Mouse (Mus musculus) cerebellum, adult 18-20 months (tissue): ENCODE data around the gene Fgfr2.

ENCODE experiments used
- DNase-seq, 2 experiments: peaks; one replicate each; pipeline ENCODE4 v3.0.0; 2021

Fgfr2 gene

DNA sequence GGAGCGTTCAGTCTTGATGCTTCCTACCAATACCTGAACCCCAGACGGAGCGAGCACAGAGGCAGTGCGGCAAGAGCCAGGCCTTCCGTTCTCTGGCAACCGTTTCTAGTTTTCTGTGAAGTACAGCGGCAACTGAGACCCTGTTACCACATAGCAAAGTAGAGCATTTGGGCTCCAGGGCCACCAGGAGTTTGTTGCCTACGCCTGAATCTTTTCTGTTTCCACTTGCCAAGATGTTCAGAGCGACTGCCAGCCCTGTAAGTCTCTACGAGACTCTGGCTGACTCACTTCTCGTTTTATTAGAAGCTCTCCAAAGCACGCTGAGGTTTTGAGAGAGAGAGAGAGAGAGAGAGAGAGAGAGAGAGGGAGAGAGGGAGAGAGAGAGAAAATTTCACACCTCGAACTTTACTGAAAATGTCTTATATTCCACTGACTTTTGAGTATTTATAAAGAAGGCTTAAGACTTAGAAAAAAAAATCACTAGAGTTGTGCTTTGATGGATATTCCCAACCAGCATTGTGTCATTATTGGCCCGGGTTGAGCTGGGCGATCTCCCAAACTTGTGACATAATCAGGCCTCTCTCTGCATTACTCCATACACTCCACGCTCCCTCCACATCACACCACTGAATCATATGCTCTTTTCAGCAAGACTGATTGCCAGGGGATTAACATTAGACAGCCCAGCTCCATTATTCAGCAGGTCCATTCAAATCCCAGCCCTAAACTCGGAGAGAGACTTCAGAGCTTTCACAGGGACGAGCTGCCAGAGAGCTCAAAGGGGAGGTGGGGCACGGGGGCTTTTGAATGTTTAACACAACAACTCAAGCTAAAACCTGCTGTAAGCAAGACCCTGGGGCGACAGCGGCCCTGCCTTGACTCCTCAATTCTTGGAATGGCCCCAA lies 2907.6 kb downstream of the Fgfr2 start:
- DNase-seq: peak; percentile 11 to 14

DNA sequence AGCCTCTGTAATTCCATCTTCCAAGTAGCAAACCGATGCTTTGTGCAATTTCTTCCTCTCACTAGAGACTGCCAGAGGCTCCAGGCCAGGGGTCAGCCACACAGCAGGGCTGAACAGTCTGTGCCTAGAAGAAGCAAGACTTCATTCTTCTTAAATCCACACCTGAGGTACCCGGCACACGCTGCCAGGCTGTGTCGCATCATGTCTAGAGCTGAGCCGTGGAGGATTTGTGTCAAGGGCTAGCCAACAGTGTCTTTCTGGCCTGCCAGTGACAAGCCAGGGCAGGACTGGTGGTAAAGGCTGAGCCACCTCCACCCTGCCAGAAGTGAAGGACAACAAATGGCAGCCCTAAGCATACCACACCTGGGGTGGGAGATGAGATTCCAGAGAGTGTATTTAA lies 2910.0 kb downstream of the Fgfr2 start:
- DNase-seq: no peak

DNA sequence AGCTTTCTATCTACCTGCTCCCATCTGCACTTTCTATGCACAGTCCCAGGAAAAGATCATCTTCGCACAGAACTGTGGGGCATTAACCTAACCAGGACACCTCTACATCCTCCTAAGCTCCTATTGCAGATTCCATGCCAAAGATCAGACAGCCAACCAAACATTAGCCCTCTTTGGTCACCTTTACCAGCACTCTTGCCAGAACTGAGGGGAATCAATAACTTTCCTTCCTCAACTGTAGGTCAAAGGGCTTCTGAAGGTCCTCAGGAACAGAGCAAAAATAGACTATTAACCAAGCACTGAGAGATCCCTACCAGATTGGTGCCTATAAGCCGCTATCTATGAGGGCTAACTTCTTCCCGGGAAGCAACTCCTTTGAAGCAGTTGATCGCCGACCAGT lies 2911.7 kb downstream of the Fgfr2 start:
- no peak for DNase-seq

DNA sequence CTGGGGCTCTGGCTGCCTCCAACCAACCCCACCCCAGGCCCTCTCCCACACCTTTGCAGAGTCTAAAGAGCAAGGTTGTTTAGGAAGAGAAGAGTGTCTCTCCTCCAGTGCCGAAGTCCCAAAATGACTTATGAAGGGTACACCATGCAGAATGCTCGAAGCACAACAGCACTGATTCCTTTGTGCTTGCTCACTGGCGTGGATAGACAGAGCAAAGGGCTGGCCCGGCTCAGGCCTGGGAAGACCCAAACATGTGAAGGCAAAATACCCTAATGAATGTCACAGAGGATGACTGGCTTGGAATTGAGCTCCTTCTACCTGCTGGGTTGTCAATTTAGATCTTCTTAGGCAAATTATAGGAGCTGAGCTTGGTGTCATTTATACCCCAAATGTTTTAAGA lies 2914.5 kb downstream of the Fgfr2 start:
- DNase-seq: no peak

- no peak for DNase-seq
Measured at GRCm38 (mm10) chr7:130206181-130206582, 2917.0 kb downstream of the Fgfr2 start.

DNA sequence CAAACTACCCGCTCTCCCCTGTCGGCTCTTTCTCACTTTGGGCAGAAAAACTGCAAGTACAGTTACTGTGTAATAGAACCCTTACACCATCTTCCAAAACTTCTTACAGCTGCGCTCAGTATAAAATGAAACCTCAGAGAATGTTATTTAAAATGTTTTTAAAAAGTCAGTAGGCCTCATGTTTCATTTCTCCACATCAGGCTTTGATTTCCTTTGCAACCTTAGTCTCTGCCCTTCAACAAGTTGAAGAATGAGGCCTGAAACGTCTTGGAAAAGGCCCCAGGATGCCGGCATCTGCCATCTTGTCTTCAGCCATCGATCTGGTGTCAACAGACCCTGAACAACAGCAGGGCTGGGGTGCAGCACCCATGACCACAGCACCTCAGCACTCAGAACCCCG lies 2918.0 kb downstream of the Fgfr2 start:
- no peak for DNase-seq

- no peak for DNase-seq
Measured at GRCm38 (mm10) chr7:130201020-130201419, 2922.1 kb downstream of the Fgfr2 start.

- no peak for DNase-seq
Measured at GRCm38 (mm10) chr7:130199951-130200350, 2923.2 kb downstream of the Fgfr2 start.

- DNase-seq: no peak
Measured at GRCm38 (mm10) chr7:130199317-130199716, 2923.8 kb downstream of the Fgfr2 start.

GRCm38 (mm10) chr7:130195081-130195480 lies 2928.1 kb downstream of the Fgfr2 start:
- DNase-seq: no peak

- DNase-seq: no peak
Measured at GRCm38 (mm10) chr7:130190329-130190975, 2932.7 kb downstream of the Fgfr2 start.

DNA sequence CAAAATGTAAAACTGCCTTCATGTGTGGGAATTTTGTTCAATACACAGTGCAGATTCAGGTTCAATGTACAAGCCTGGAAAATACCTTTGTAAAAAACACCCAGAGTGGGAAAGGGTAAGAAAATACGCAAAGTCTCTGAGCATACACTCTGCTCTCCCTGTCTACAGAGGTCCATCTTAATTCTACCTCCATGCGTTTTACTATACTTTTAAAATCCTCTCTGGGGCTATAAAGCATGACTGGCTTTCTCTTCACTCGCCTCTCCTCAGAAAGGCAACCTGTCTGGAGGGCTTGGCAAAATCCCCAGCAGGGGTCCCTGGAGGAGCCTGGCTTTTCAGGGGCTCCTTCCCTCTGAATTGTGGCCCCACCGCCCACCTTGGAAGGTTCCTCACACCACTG lies 2933.2 kb downstream of the Fgfr2 start:
- DNase-seq: no peak

GRCm38 (mm10) chr7:130188108-130188507 lies 2935.0 kb downstream of the Fgfr2 start:
- DNase-seq: no peak

DNA sequence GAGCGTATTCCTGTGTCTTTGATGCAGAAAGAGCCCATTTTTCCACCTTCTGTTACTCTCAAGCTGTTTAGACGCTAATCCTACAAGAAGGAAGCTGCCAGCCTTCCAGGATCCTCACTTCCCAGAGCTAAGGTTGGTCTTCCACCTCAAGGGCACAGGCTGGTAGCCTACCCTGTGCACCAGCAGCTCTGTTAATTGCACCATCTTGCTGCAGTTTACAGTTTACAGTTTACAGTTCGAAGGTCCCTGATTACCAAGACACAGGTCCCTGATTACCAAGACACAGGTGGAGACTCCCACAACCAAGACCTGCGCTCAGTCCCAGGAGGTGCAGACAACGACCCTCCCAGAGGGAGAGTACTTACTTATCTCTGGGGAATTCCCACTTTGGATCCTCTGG lies 2938.3 kb downstream of the Fgfr2 start:
- no peak for DNase-seq

DNA sequence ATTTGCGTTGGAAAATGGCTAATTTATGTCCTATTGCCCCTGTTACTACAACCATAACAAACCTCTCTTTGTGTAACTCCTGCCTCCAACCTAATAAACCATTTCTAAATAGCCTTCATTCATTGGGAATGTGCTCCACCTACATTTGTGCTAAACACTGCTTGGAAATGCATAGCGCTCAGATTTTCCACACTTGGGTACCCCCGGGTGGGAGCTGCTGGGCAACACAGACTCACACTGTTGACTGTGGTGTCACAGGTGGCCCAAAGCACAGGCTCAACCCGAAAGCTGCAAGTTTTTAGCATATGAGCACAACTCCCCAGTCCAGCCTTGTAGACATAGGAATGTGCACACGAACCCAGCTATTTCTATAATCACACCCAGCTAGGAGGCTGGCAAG lies 2939.2 kb downstream of the Fgfr2 start:
- no peak for DNase-seq

- DNase-seq: no peak
Measured at GRCm38 (mm10) chr7:130182551-130182950, 2940.6 kb downstream of the Fgfr2 start.

- no peak for DNase-seq
Measured at GRCm38 (mm10) chr7:130178991-130179390, 2944.2 kb downstream of the Fgfr2 start.

GRCm38 (mm10) chr7:130177009-130177408 lies 2946.1 kb downstream of the Fgfr2 start:
- DNase-seq: no peak

DNA sequence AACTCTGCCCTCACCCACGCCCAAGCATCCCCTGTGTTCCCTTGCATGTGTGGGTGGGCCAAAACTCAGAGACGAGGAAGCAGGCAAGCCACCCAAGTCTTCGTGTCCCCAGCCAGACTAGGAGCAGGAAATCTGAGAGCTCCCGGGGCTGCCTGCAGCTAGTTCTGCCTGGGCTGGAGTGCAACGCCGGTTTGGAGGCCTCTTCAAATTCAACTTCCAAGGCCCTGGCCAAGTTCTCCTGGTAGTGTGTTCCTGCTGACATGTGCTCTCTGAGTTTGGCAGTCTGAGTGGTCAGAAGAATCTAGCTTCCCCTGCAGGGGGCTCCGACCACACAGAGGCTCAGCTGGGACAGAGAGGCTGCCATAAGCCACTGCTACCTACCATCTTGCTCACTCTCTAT lies 2948.6 kb downstream of the Fgfr2 start:
- DNase-seq: no peak

- DNase-seq: no peak
Measured at GRCm38 (mm10) chr7:130173914-130174313, 2949.2 kb downstream of the Fgfr2 start.

DNA sequence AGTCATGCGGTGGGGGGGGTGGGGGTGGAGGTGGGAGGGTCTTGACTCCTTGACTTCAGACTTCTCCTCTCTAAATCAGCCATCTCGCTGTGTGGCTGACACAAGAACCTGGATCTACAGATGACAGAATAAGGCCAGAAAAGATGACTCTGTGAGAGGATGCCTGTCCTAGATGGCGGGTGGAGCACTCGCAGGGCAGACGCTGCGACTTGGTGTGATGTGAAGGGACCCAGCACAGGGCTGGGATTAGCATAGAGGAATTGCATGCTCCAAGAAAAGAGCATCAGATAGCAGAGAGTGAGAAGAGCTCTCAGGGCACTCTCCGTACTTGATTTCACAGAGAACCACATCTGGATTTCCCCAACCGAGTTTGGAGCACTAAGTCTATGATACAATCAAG lies 2953.0 kb downstream of the Fgfr2 start:
- DNase-seq: no peak

DNA sequence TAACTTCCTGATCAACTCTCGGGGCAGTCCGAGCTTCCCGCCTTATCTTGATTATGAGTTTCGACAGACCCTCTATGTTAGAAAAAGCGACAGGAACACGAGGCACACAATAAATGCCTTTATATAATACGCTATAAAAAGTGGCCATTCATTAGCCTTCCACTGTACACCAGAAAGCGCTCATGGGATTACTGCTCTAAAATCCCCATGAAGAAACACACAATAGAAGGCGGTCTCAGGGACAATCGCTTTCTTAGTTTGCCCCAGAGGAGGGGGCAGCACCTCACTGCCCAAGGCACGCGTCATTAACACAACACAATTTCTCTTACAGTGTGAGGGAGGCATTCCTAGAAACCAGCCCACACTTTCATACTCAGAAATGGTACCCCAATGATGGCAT lies 2954.9 kb downstream of the Fgfr2 start:
- DNase-seq: no peak

DNA sequence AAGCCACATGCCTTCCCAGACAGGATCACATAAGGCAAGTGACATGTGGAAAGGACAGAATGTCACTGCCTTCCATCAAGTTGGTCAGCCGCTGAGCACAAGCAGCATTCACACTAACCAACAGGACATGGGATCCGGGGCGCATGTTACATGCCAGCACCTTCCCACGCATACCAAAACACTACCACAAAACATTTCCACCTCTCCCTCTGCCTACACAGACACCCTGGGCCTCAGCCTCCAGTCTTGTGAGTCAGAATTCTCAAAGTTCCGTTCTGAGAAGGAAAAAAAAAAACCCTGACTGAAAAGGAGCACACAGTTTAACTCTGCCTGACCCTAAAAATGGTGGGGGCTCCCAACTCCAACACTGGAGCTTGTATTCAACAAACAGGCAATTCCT lies 2955.9 kb downstream of the Fgfr2 start:
- DNase-seq: no peak

- DNase-seq: no peak
Measured at GRCm38 (mm10) chr7:130166190-130166589, 2957.0 kb downstream of the Fgfr2 start.
